In genomic region chr1:106608098-106608778, GRCm38 (mm10) we compare ENCODE assay signal across 19 mouse cellular contexts.
A peak's percentile ranks its signal among the peaks of the same experiment; 100 is the strongest.
DNase-seq lines count a peak whose midpoint lies in the region; ATAC-seq and TF ChIP-seq lines count a peak whose summit lies in the region.
"Had no signal": no experiment of that assay in that cellular context is flagged by ENCODE, and none has a peak within 500 bp of the region (broad histone marks: within the 10 kb centered on the region; RNA-seq: fewer than 3 reads in every experiment).

No protein-coding gene starts in this region.

- 89% methylated on average over 4 of the region's 4 CpGs for WGBS in hindbrain, embryonic 16.5 days
- 88% methylated on average over 4 of the region's 4 CpGs for WGBS in hindbrain, postnatal 0 days
- WGBS in neural tube, embryonic 15.5 days: 86% methylated on average over 4 of the region's 4 CpGs
- WGBS in stomach, embryonic 15.5 days: 50% methylated on average over 4 of the region's 4 CpGs

- H3K36me3 ChIP-seq in hindbrain, embryonic 16.5 days (ENCODE audit: control insufficient read depth, insufficient read depth, low read length): no peaks in the 10 kb centered on the region
- no peaks in the 10 kb centered on the region for H3K36me3 ChIP-seq in hindbrain, postnatal 0 days (ENCODE audit: insufficient read depth, low read length)
- no peaks in the 10 kb centered on the region for H3K36me3 ChIP-seq in neural tube, embryonic 15.5 days
- no peaks in the 10 kb centered on the region for H3K36me3 ChIP-seq in stomach, embryonic 15.5 days
- H3K36me3 ChIP-seq: embryonic facial prominence, embryonic 12.5 days; liver, embryonic 12.5 days; midbrain, embryonic 10.5 days had no signal

- H3K4me3 ChIP-seq in hindbrain, embryonic 16.5 days (ENCODE audit: low read length): no peak overlapping the region
- no peak overlapping the region for H3K4me3 ChIP-seq in hindbrain, postnatal 0 days (ENCODE audit: low read length)
- H3K4me3 ChIP-seq in neural tube, embryonic 15.5 days (replicated peaks): no peak overlapping the region
- no peak overlapping the region for H3K4me3 ChIP-seq in stomach, embryonic 15.5 days (replicated peaks)
- H3K4me3 ChIP-seq: embryonic facial prominence, embryonic 12.5 days; left cerebral cortex, adult 2 months; liver, embryonic 12.5 days; midbrain, embryonic 10.5 days had no signal

- H3K27me3 ChIP-seq in hindbrain, embryonic 16.5 days (replicated peaks; ENCODE audit: control insufficient read depth, insufficient read depth, low read length): no peaks in the 10 kb centered on the region
- no peaks in the 10 kb centered on the region for H3K27me3 ChIP-seq in hindbrain, postnatal 0 days (ENCODE audit: insufficient read depth, low read length)
- no peaks in the 10 kb centered on the region for H3K27me3 ChIP-seq in neural tube, embryonic 15.5 days (replicated peaks)
- H3K27me3 ChIP-seq in stomach, embryonic 15.5 days (replicated peaks): no peaks in the 10 kb centered on the region
- H3K27me3 ChIP-seq: embryonic facial prominence, embryonic 12.5 days; liver, embryonic 12.5 days had no signal

- DNase-seq in cerebellum, postnatal 10 days: peak; percentile 25
- DNase-seq in cerebellum, adult 9-10 months: no peak
- DNase-seq in hindbrain, postnatal 0 days (ENCODE audit: low spot score): no peak
- DNase-seq in neural tube, embryonic 10.5 days (ENCODE audit: extremely low spot score, low spot score): no peak
- DNase-seq in heart, adult 11 months: no peak
- DNase-seq: adrenal gland, postnatal 36 days; cerebellum, adult 9-11 months; kidney, adult 2 months; kidney, postnatal 10 days; thymus, postnatal 36 days had no signal

- no peak overlapping the region for H3K9ac ChIP-seq in hindbrain, embryonic 16.5 days (ENCODE audit: low read depth, low read length)
- H3K9ac ChIP-seq in hindbrain, postnatal 0 days (replicated peaks; ENCODE audit: low read length): no peak overlapping the region
- no peak overlapping the region for H3K9ac ChIP-seq in neural tube, embryonic 15.5 days (replicated peaks)
- no peak overlapping the region for H3K9ac ChIP-seq in stomach, embryonic 15.5 days
- H3K9ac ChIP-seq: embryonic facial prominence, embryonic 12.5 days; liver, embryonic 12.5 days had no signal

- no peak overlapping the region for H3K27ac ChIP-seq in hindbrain, embryonic 16.5 days (ENCODE audit: low read depth, low read length)
- no peak overlapping the region for H3K27ac ChIP-seq in hindbrain, postnatal 0 days
- 0 out of 2 replicates have a peak overlapping the region, but pooled peaks have one; percentile 13 for H3K27ac ChIP-seq in neural tube, embryonic 15.5 days (replicated peaks)
- H3K27ac ChIP-seq in stomach, embryonic 15.5 days: peak overlapping the region; percentile 3; the same call in 1 of the 2 replicates
- H3K27ac ChIP-seq: embryonic facial prominence, embryonic 12.5 days; left cerebral cortex, adult 2 months; liver, embryonic 12.5 days; midbrain, embryonic 10.5 days had no signal

- H3K9me3 ChIP-seq in hindbrain, embryonic 16.5 days (ENCODE audit: control insufficient read depth, low read length): no peaks in the 10 kb centered on the region
- no peaks in the 10 kb centered on the region for H3K9me3 ChIP-seq in hindbrain, postnatal 0 days (ENCODE audit: low read length)
- H3K9me3 ChIP-seq in neural tube, embryonic 15.5 days (replicated peaks): no peaks in the 10 kb centered on the region
- no peaks in the 10 kb centered on the region for H3K9me3 ChIP-seq in stomach, embryonic 15.5 days
- H3K9me3 ChIP-seq: embryonic facial prominence, embryonic 12.5 days; liver, embryonic 12.5 days; midbrain, embryonic 10.5 days had no signal

- no peak overlapping the region for H3K4me2 ChIP-seq in hindbrain, embryonic 16.5 days (ENCODE audit: low read length)
- no peak overlapping the region for H3K4me2 ChIP-seq in hindbrain, postnatal 0 days (ENCODE audit: low read depth, low read length)
- no peak overlapping the region for H3K4me2 ChIP-seq in neural tube, embryonic 15.5 days
- H3K4me2 ChIP-seq in stomach, embryonic 15.5 days: no peak overlapping the region
- H3K4me2 ChIP-seq: embryonic facial prominence, embryonic 12.5 days; heart, embryonic 11.5 days; liver, embryonic 12.5 days had no signal

- ATAC-seq in hindbrain, embryonic 16.5 days: 0 out of 2 replicates have a peak, but pooled peaks have one; percentile 19
- no peak for ATAC-seq in hindbrain, postnatal 0 days
- ATAC-seq in neural tube, embryonic 15.5 days (ENCODE audit: low FRiP score): no peak
- ATAC-seq in stomach, embryonic 15.5 days (ENCODE audit: insufficient read depth, low FRiP score, low read depth): no peak
- ATAC-seq: liver, embryonic 12.5 days; midbrain, embryonic 16.5 days had no signal

- TF ChIP-seq CTCF in hindbrain, postnatal 0 days (IDR thresholded peaks at IDR 0.05; ENCODE audit: low read depth): no peak

- H3K4me1 ChIP-seq in hindbrain, embryonic 16.5 days (ENCODE audit: control insufficient read depth, insufficient read depth, low read depth, low read length): peaks cover 8% of the 10 kb centered on the region
- peaks cover 9% of the 10 kb centered on the region for H3K4me1 ChIP-seq in hindbrain, postnatal 0 days (ENCODE audit: insufficient read depth, low read length)
- H3K4me1 ChIP-seq in neural tube, embryonic 15.5 days: peaks cover 8% of the 10 kb centered on the region
- H3K4me1 ChIP-seq in stomach, embryonic 15.5 days: peaks cover 11% of the 10 kb centered on the region
- H3K4me1 ChIP-seq: liver, embryonic 12.5 days had no signal

Comparison
In these comparisons a context has a peak if more than half of its experiments do, and no peak if none do; other contexts are left out.
1. DNase-seq: peak in cerebellum, postnatal 10 days (2 of 2); none in cerebellum, adult 9-10 months (single experiment), hindbrain, postnatal 0 days (single experiment), neural tube, embryonic 10.5 days (single experiment) and heart, adult 11 months (single experiment).
2. H3K27ac ChIP-seq: peak in neural tube, embryonic 15.5 days (single experiment) and stomach, embryonic 15.5 days (single experiment); none in hindbrain, embryonic 16.5 days (single experiment) and hindbrain, postnatal 0 days (single experiment).